Mouse (Mus musculus) urinary bladder, postnatal 36 days (tissue): ENCODE results near the gene Itgb3.
A peak's percentile ranks its signal among the peaks of the same experiment; 100 is the strongest.
"Not testable (repeated sequence)": the region's sequence is repeated elsewhere in the genome, so short reads cannot be mapped to it uniquely, and the experiment has no call there.

Experiments
- DNase-seq, 2 experiments: peaks; one replicate each; pipeline ENCODE4 v3.0.0; 2022; ENCODE audit warnings: low spot score in 2 of 2, mixed read lengths in 1 of 2

Itgb3 gene

GRCm38 (mm10) chr11:104607491-104608245 is at the start of gene Itgb3:
Gene Itgb3, plus strand, starts transcription at chr11:104608000.
- DNase-seq, result peak; percentile 41 to 67

- DNase-seq, result no peak
These were observed 49.7 kb upstream of the Itgb3 start for GRCm38 (mm10) chr11:104558065-104558464.

- DNase-seq, result no peak
These were observed 49.0 kb upstream of the Itgb3 start for GRCm38 (mm10) chr11:104558651-104559403.

GRCm38 (mm10) chr11:104560971-104561370 is 46.8 kb upstream of the Itgb3 start:
- DNase-seq, result no peak

- no peak for DNase-seq
These were observed 44.3 kb upstream of the Itgb3 start for GRCm38 (mm10) chr11:104563496-104563895.

- DNase-seq, result no peak
These were observed 42.6 kb upstream of the Itgb3 start for GRCm38 (mm10) chr11:104565172-104565571.

GRCm38 (mm10) chr11:104566097-104566496 is 41.7 kb upstream of the Itgb3 start:
- no peak for DNase-seq

GRCm38 (mm10) chr11:104566796-104567195 is 41.0 kb upstream of the Itgb3 start:
- DNase-seq, result no peak

GRCm38 (mm10) chr11:104567736-104568135 is 40.1 kb upstream of the Itgb3 start:
- no peak for DNase-seq

- no peak for DNase-seq
These were observed 39.5 kb upstream of the Itgb3 start for GRCm38 (mm10) chr11:104568326-104568725.

- DNase-seq, result not testable (repeated sequence)
These were observed 37.3 kb upstream of the Itgb3 start for GRCm38 (mm10) chr11:104570515-104570914.

- peak in 1 of 2 experiments; percentile 14 for DNase-seq
These were observed 36.4 kb upstream of the Itgb3 start for GRCm38 (mm10) chr11:104571373-104571772.

GRCm38 (mm10) chr11:104572091-104572490 is 35.7 kb upstream of the Itgb3 start:
- no peak for DNase-seq

GRCm38 (mm10) chr11:104572566-104572965 is 35.2 kb upstream of the Itgb3 start:
- no peak for DNase-seq

GRCm38 (mm10) chr11:104576772-104577612 is 30.8 kb upstream of the Itgb3 start:
- no peak for DNase-seq

- DNase-seq, result no peak
These were observed 29.7 kb upstream of the Itgb3 start for GRCm38 (mm10) chr11:104578074-104578473.

- DNase-seq, result no peak
These were observed 28.7 kb upstream of the Itgb3 start for GRCm38 (mm10) chr11:104579084-104579483.

- no peak for DNase-seq
These were observed 28.2 kb upstream of the Itgb3 start for GRCm38 (mm10) chr11:104579575-104579974.

GRCm38 (mm10) chr11:104580091-104580490 is 27.7 kb upstream of the Itgb3 start:
- DNase-seq, result no peak

GRCm38 (mm10) chr11:104580606-104581005 is 27.2 kb upstream of the Itgb3 start:
- DNase-seq, result no peak

GRCm38 (mm10) chr11:104581446-104582307 is 26.1 kb upstream of the Itgb3 start:
- DNase-seq, result no peak
